Mouse (Mus musculus) forebrain, embryonic 11.5 days (tissue): ENCODE results near the gene Ipo11. TPM values are rescaled to one million over a fixed set of nuclear protein-coding genes. Genes with fewer than 3 reads are reported as not detected.

ENCODE experiments used
- ATAC-seq: fragments of 200-750 bp; cut with Nextera tagmentation; replicated peaks from 2 replicates; pipeline ENCODE4 v1.8.0; 2017; ENCODE audit warnings: moderate TSS enrichment; ENCODE audit not compliant: low FRiP score
- DNase-seq: peaks from one replicate; pipeline ENCODE4 v3.0.0-alpha.2; 2017; ENCODE audit warnings: low spot score
- H3K27ac ChIP-seq: fragments of 300-500 bp; sonication (generic); 2 replicates; pipeline ENCODE4 v1.5.1; 2014; ENCODE audit warnings: low read depth, low read length
- H3K27me3 ChIP-seq: fragments of 300-500 bp; sonication (generic); 2 replicates; pipeline ENCODE4 v1.6.1; 2014; ENCODE audit warnings: mild to moderate bottlenecking, low read length, mixed read lengths; ENCODE audit not compliant: control insufficient read depth, insufficient read depth
- H3K36me3 ChIP-seq: fragments of 300-500 bp; sonication (generic); 2 replicates; pipeline ENCODE4 v1.6.1; 2014; ENCODE audit warnings: mild to moderate bottlenecking, low read length, moderate library complexity, mixed read lengths; ENCODE audit not compliant: control insufficient read depth, insufficient read depth
- H3K4me1 ChIP-seq: fragments of 300-500 bp; sonication (generic); replicated peaks from 2 replicates; pipeline ENCODE4 v1.6.1; 2014; ENCODE audit warnings: low read length, mixed read lengths; ENCODE audit not compliant: control insufficient read depth, insufficient read depth
- H3K4me2 ChIP-seq: fragments of 300-500 bp; sonication (generic); 2 replicates; pipeline ENCODE4 v1.6.1; 2014; ENCODE audit warnings: low read depth, mild to moderate bottlenecking, low read length, moderate library complexity, mixed read lengths; ENCODE audit not compliant: severe bottlenecking
- H3K4me3 ChIP-seq: fragments of 300-500 bp; sonication (generic); 2 replicates; pipeline ENCODE4 v1.5.1; 2014; ENCODE audit warnings: low read depth, low read length
- H3K9ac ChIP-seq: fragments of 300-500 bp; sonication (generic); 2 replicates; pipeline ENCODE4 v1.6.1; 2014; ENCODE audit warnings: low read length
- H3K9me3 ChIP-seq: fragments of 300-500 bp; sonication (generic); 2 replicates; pipeline ENCODE4 v1.6.1; 2016; ENCODE audit warnings: low read length, mixed read lengths; ENCODE audit not compliant: control insufficient read depth
- WGBS: fragments of 180-500 bp; shearing (Covaris S2); extraction: QIAGEN DNeasy Blood & Tissue Kit; methylation state at CpG from one replicate; pipeline ENCODE4 v1.1.7; 2014; 5-methylcytosine and 5-hydroxymethylcytosine counted together
- polyA plus RNA-seq: library from polyadenylated mRNA; unstranded; fragments of >200 nt; fragmentation: Nextera tagmentation; extraction: Ambion mirVana; gene quantifications from 2 replicates; pipeline ENCODE4 v1.2.1, GENCODE M21; 2014

The Ipo11 gene
- polyA plus RNA-seq, 1 experiment from 2014 or later, result 92.9 TPM

DNA sequence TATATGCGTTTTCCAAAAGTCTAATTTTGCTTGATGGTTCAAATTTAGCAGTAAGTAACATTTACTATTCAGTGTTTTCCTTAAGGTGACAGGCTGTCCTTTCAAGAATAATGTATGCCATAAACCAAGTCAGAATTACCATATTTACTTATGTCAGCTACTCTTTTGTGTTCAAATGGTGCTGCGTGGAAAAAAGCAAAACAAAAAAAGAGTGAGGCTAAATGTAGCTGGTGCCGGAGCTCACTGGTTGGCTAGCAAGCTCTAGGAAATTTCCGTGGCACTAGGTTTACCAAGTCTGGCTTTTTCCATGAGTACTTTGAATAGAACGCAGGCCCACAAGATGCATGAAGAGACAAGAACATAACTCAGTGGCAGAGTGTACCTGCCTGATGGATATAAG is 131.6 kb downstream of the Ipo11 start:
- ATAC-seq (no peak), DNase-seq (no peak)
- WGBS, result 94% methylated on average over 5 of the region's 5 CpGs
- no peak overlapping the region for H3K27ac ChIP-seq
- H3K27me3 ChIP-seq, result no peaks in the 10 kb centered on the region
- H3K9ac ChIP-seq, result no peak overlapping the region
- no peaks in the 10 kb centered on the region for H3K9me3 ChIP-seq
- H3K4me2 ChIP-seq, result no peak overlapping the region
- no peaks in the 10 kb centered on the region for H3K4me1 ChIP-seq
- H3K36me3 ChIP-seq, result no peaks in the 10 kb centered on the region
- no peak overlapping the region for H3K4me3 ChIP-seq

DNA sequence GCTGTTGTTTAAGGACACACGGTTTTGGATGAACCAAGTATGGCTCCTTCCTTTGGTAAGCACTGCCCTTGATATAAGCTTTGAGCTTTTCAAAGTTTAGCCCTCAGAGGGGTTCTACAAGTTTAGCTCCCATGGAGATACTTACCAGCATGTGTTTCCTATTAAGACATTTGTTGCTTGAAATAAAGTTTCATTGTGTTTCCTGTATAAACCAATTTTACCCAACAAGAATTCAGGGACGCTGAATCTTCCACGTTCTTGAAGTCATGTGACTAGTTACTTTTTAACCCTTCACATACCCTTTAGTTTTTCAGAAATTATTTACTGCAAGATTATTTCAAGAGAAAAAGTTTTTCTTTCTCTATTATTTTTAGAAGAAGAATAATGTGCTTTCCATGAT is 138.7 kb downstream of the Ipo11 start:
- DNase-seq, result no peak

DNA sequence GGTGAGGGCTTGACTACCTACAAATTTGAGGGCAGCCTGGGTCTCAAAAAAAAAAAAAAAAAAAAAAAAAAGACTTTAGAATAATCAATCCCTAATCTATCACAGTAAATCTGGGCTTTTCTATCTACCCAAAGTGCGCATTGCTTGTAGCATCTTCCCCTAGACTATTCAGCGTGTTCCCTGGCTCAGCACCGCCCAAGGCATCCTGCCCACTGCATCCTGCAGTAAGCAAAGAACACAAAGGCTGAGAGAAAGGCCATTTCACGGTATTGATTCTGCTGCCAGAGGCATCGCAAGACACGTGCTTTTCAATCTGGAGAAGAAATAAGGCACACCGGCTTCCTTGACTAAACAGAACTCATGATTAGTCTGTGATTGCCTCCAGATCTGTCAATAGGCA is 147.9 kb downstream of the Ipo11 start:
- Histone ChIP-seq H3K27ac (no peak overlapping the region), H3K4me2 (no peak overlapping the region), H3K36me3 (peaks cover 1% of the 10 kb centered on the region; the same call in 1 of the 2 replicates), H3K9me3 (no peaks in the 10 kb centered on the region), H3K4me1 (no peaks in the 10 kb centered on the region), H3K9ac (no peak overlapping the region), H3K4me3 (no peak overlapping the region), H3K27me3 (no peaks in the 10 kb centered on the region)
- no peak for ATAC-seq
- 90% methylated on average over 7 of the region's 7 CpGs for WGBS
- no peak for DNase-seq

More for the DNA sequence above, 138.7 kb downstream of the Ipo11 start:
- H3K27me3 ChIP-seq, result no peaks in the 10 kb centered on the region
- no peak for ATAC-seq
- H3K9me3 ChIP-seq, result no peaks in the 10 kb centered on the region
- H3K4me2 ChIP-seq, result no peak overlapping the region
- H3K4me1 ChIP-seq, result no peaks in the 10 kb centered on the region
- H3K9ac ChIP-seq, result no peak overlapping the region
- H3K4me3 ChIP-seq, result no peak overlapping the region
- H3K36me3 ChIP-seq, result peaks cover 8% of the 10 kb centered on the region; the same call in 1 of the 2 replicates
- H3K27ac ChIP-seq, result no peak overlapping the region
- 54% methylated on average over 3 of the region's 3 CpGs for WGBS

DNA sequence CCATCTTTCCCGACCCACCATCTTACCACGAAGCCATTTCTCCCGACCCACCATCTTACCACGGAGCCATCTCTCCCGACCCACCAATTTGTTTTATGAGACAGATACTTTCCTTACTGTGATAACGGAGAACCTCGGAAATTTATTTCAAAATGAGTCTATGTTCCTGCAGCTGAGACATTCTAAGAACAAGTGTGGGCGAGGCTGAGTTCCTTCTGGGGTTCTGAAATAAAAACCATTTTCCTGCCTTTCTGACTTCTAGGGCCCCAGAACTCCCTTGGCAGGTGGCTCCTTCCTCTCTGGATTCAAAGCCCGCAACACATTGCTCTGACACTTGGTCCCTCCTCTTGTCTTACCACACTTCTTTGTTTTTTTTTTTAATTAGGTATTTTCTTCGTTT is 168.0 kb downstream of the Ipo11 start:
- Histone ChIP-seq H3K27ac (no peak overlapping the region), H3K36me3 (no peaks in the 10 kb centered on the region), H3K9me3 (no peaks in the 10 kb centered on the region), H3K27me3 (no peaks in the 10 kb centered on the region), H3K4me2 (no peak overlapping the region), H3K9ac (no peak overlapping the region), H3K4me3 (no peak overlapping the region), H3K4me1 (no peaks in the 10 kb centered on the region)
- DNase-seq, result no peak
- WGBS, result 92% methylated on average over 10 of the region's 10 CpGs
- no peak for ATAC-seq

DNA sequence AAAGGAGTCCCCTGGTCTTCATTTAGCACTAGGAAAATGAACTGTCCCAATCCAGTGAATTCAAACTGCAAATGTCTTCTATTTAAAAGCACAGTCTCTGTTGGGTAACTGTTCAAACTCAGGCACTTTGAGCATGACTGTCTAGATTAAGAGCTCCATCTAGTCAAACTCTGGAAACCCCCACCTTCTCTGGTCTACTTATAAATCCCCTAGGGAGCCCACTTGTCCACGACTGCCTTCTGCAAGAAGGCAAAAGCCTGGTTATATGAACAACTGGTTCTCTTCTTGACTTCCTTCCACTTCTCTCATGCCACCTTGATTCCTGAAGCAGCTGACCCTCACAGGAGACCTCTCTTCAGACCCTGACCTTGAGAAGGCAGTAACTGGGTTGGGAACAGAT is 174.1 kb downstream of the Ipo11 start:
- no peak for DNase-seq
- 70% methylated on average over 1 of the region's 1 CpGs for WGBS
- Histone ChIP-seq H3K4me1 (no peaks in the 10 kb centered on the region), H3K9ac (no peak overlapping the region), H3K36me3 (no peaks in the 10 kb centered on the region), H3K4me2 (no peak overlapping the region), H3K9me3 (no peaks in the 10 kb centered on the region), H3K27me3 (no peaks in the 10 kb centered on the region), H3K27ac (no peak overlapping the region), H3K4me3 (no peak overlapping the region)
- no peak for ATAC-seq

DNA sequence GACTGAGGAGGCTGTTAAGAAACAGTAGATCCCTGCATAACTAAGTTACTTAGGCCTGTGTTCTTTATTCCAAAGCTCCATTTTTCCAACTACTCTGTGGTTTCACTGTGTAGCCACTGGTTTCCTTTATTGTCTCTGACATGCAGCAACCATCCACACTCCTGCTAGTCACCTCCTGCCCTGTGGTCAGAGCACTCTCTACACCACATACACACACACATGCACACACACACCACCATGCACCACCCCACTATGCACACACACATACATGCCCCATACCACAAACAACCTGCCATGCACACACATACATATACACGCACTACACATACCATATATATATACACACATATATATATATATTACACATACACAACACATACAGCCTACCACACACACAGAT is 175.1 kb downstream of the Ipo11 start:
- Histone ChIP-seq H3K4me1 (no peaks in the 10 kb centered on the region), H3K36me3 (no peaks in the 10 kb centered on the region)

DNA sequence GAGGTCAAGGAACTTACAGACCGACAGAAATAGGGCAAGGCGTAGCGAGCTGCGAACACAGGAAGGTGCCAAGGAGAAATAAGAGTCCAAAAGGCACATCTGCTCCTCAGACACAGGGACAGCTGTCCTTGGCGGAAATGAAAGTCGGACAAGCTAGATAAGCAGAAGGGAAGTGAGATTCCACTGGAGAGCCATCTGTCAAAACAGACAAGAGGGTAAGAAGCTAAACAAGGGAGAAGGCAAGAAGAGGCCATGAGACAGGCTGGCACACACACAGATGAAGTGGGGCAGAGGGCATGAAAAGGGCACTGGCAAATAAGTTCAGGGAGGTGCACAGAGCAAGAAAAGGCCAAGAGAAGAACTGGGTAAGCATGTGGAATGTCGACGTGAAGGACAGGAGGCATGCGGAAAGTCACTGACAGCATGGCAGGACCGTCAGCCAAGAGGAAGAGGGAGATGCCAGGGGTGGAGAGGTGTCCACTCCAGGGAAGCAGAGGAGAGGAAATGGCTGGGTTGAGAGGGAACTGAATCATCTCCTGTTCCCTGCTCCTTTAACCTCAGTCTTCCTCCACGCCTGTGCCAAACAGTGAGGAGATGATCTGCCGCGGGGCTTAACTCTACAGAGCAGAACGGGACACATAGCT is 176.4 kb downstream of the Ipo11 start:
- Histone ChIP-seq H3K9ac (no peak overlapping the region), H3K9me3 (no peaks in the 10 kb centered on the region), H3K36me3 (no peaks in the 10 kb centered on the region), H3K4me1 (no peaks in the 10 kb centered on the region), H3K27me3 (no peaks in the 10 kb centered on the region), H3K4me3 (no peak overlapping the region), H3K4me2 (no peak overlapping the region), H3K27ac (no peak overlapping the region)
- ATAC-seq (no peak), DNase-seq (no peak)
- WGBS, result 86% methylated on average over 14 of the region's 14 CpGs

More for the DNA sequence above, 175.1 kb downstream of the Ipo11 start:
- 97% methylated on average over 1 of the region's 1 CpGs for WGBS
- ATAC-seq (no peak), DNase-seq (no peak)
- Histone ChIP-seq H3K27me3 (no peaks in the 10 kb centered on the region), H3K4me3 (no peak overlapping the region), H3K27ac (no peak overlapping the region), H3K4me2 (no peak overlapping the region), H3K9me3 (no peaks in the 10 kb centered on the region), H3K9ac (no peak overlapping the region)

DNA sequence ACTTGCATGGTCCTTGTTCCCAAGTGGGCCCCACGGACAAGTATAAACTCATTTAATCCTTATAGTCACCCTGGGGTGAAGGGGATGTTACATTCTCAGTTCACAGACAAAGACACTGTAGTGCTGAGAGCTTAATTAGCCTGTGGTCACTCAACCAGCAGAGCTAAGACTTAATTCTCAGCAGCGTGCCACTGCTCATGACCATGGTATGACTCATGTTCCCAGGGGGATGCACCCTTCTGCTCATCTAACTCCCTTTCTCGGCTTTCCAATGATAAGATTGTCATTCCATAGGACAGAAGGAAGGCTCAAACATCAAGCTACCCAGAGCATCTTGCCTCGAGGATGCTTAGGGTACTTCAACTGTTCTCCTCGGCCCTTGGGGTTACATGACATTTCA is 180.9 kb downstream of the Ipo11 start:
- ATAC-seq (no peak), DNase-seq (no peak)
- Histone ChIP-seq H3K4me1 (no peaks in the 10 kb centered on the region), H3K4me3 (no peak overlapping the region), H3K36me3 (no peaks in the 10 kb centered on the region), H3K27ac (no peak overlapping the region), H3K9me3 (no peaks in the 10 kb centered on the region), H3K27me3 (no peaks in the 10 kb centered on the region), H3K9ac (no peak overlapping the region), H3K4me2 (no peak overlapping the region)
- 57% methylated on average over 5 of the region's 5 CpGs for WGBS

DNA sequence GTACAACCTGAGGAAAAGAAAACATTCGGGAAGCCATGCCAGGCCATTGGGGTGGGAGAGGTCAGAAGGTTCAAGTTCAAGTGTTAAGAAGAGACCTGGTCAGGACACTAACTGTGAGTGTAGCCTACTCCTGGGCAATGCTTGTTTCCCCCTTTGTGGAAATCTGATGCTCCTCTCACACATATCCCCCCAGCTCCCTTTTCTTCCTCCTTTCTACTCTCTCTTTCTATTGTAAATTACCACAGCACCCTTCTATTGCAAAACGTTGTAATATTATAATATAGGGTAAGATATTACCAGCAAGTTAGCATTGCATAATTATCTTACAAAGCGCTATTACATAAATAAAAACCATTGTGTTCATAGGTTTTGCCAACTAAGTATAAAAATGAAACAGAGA is 182.5 kb downstream of the Ipo11 start:
- H3K9ac ChIP-seq, result no peak overlapping the region
- DNase-seq (no peak), ATAC-seq (no peak)
- H3K27me3 ChIP-seq, result no peaks in the 10 kb centered on the region
- no peak overlapping the region for H3K27ac ChIP-seq
- 92% methylated on average over 3 of the region's 3 CpGs for WGBS
- no peak overlapping the region for H3K4me2 ChIP-seq
- no peaks in the 10 kb centered on the region for H3K4me1 ChIP-seq
- H3K4me3 ChIP-seq, result no peak overlapping the region
- no peaks in the 10 kb centered on the region for H3K36me3 ChIP-seq
- no peaks in the 10 kb centered on the region for H3K9me3 ChIP-seq
